Mouse (Mus musculus): ENCODE data around the gene Ly6g5b. TPM values are rescaled to one million over a fixed set of nuclear protein-coding genes. Genes with fewer than 3 reads are reported as not detected.

Ly6g5b gene
- polyA plus RNA-seq, 1 experiment: 0.03 TPM

- Histone ChIP-seq H3K27me3 (ENCODE audit: control insufficient read depth) (peaks cover 30% of the 10 kb centered on the region), H3K36me3 (ENCODE audit: control insufficient read depth) (no peaks in the 10 kb centered on the region), H3K9me3 (ENCODE audit: control insufficient read depth, low read length) (peaks cover 2% of the 10 kb centered on the region), H3K4me3 (replicated peaks) (peak overlapping the region; percentile 59), H3K4me1 (ENCODE audit: control insufficient read depth) (peaks cover 50% of the 10 kb centered on the region)
- no peak for TF ChIP-seq TAL1 (IDR thresholded peaks at IDR 0.05; ENCODE audit: low read length)
- TF ChIP-seq GATA1 (IDR thresholded peaks at IDR 0.05; ENCODE audit: low read length): peak; percentile 67
Observed at GRCm38 (mm10) chr17:35079778-35080177, 35.5 kb downstream of the Ly6g5b start.

- peaks cover 2% of the 10 kb centered on the region for H3K9me3 ChIP-seq (ENCODE audit: control insufficient read depth, low read length)
- no peak for TF ChIP-seq TAL1 (IDR thresholded peaks at IDR 0.05; ENCODE audit: low read length)
- TF ChIP-seq GATA1 (IDR thresholded peaks at IDR 0.05; ENCODE audit: low read length): no peak
- H3K27me3 ChIP-seq (ENCODE audit: control insufficient read depth): peaks cover 35% of the 10 kb centered on the region
- peaks cover 47% of the 10 kb centered on the region for H3K4me1 ChIP-seq (ENCODE audit: control insufficient read depth)
- no peaks in the 10 kb centered on the region for H3K36me3 ChIP-seq (ENCODE audit: control insufficient read depth)
- H3K4me3 ChIP-seq (replicated peaks): no peak within 1 kb of the TSS
Observed at GRCm38 (mm10) chr17:35077786-35078233, 37.4 kb downstream of the Ly6g5b start, which contains the start of gene Ly6g6d. Ly6g6d (minus strand) TSS chr17:35078065.

- Histone ChIP-seq H3K4me3 (replicated peaks) (no peak overlapping the region), H3K36me3 (ENCODE audit: control insufficient read depth) (no peaks in the 10 kb centered on the region), H3K27me3 (ENCODE audit: control insufficient read depth) (peaks cover 35% of the 10 kb centered on the region), H3K9me3 (ENCODE audit: control insufficient read depth, low read length) (peaks cover 2% of the 10 kb centered on the region), H3K4me1 (ENCODE audit: control insufficient read depth) (peaks cover 47% of the 10 kb centered on the region)
- TF ChIP-seq GATA1 (IDR thresholded peaks at IDR 0.05; ENCODE audit: low read length) (no peak), TAL1 (IDR thresholded peaks at IDR 0.05; ENCODE audit: low read length) (no peak)
Observed at GRCm38 (mm10) chr17:35077285-35077684, 37.9 kb downstream of the Ly6g5b start.

GRCm38 (mm10) chr17:35076507-35077176, 38.6 kb downstream of the Ly6g5b start, which contains the start of gene Ly6g6e:
Ly6g6e (plus strand) TSS chr17:35076902.
- TF ChIP-seq TAL1 (IDR thresholded peaks at IDR 0.05; ENCODE audit: low read length) (no peak), GATA1 (IDR thresholded peaks at IDR 0.05; ENCODE audit: low read length) (no peak)
- Histone ChIP-seq H3K9me3 (ENCODE audit: control insufficient read depth, low read length) (peaks cover 2% of the 10 kb centered on the region), H3K4me1 (ENCODE audit: control insufficient read depth) (peaks cover 47% of the 10 kb centered on the region), H3K4me3 (replicated peaks) (no peak within 1 kb of the TSS), H3K27me3 (ENCODE audit: control insufficient read depth) (peaks cover 40% of the 10 kb centered on the region), H3K36me3 (ENCODE audit: control insufficient read depth) (no peaks in the 10 kb centered on the region)

GRCm38 (mm10) chr17:35074097-35074496, 41.1 kb downstream of the Ly6g5b start:
- Histone ChIP-seq H3K36me3 (ENCODE audit: control insufficient read depth) (no peaks in the 10 kb centered on the region), H3K9me3 (ENCODE audit: control insufficient read depth, low read length) (peaks cover 2% of the 10 kb centered on the region), H3K4me1 (ENCODE audit: control insufficient read depth) (peaks cover 30% of the 10 kb centered on the region), H3K4me3 (replicated peaks) (no peak overlapping the region), H3K27me3 (ENCODE audit: control insufficient read depth) (peaks cover 56% of the 10 kb centered on the region)
- TF ChIP-seq GATA1 (IDR thresholded peaks at IDR 0.05; ENCODE audit: low read length) (no peak), TAL1 (IDR thresholded peaks at IDR 0.05; ENCODE audit: low read length) (no peak)

GRCm38 (mm10) chr17:35071454-35071853, 43.8 kb downstream of the Ly6g5b start:
- TF ChIP-seq TAL1 (IDR thresholded peaks at IDR 0.05; ENCODE audit: low read length): no peak
- TF ChIP-seq GATA1 (IDR thresholded peaks at IDR 0.05; ENCODE audit: low read length): no peak

GRCm38 (mm10) chr17:35070556-35071229, 44.5 kb downstream of the Ly6g5b start:
- peaks cover 2% of the 10 kb centered on the region for H3K9me3 ChIP-seq (ENCODE audit: control insufficient read depth, low read length)
- TF ChIP-seq GATA1 (IDR thresholded peaks at IDR 0.05; ENCODE audit: low read length): no peak
- TF ChIP-seq TAL1 (IDR thresholded peaks at IDR 0.05; ENCODE audit: low read length): no peak
- H3K4me3 ChIP-seq (replicated peaks): no peak overlapping the region
- peaks cover 20% of the 10 kb centered on the region for H3K4me1 ChIP-seq (ENCODE audit: control insufficient read depth)
- H3K36me3 ChIP-seq (ENCODE audit: control insufficient read depth): no peaks in the 10 kb centered on the region
- H3K27me3 ChIP-seq (ENCODE audit: control insufficient read depth): peaks cover 66% of the 10 kb centered on the region

More at GRCm38 (mm10) chr17:35071454-35071853, 43.8 kb downstream of the Ly6g5b start:
- Histone ChIP-seq H3K4me1 (ENCODE audit: control insufficient read depth) (peaks cover 15% of the 10 kb centered on the region), H3K36me3 (ENCODE audit: control insufficient read depth) (no peaks in the 10 kb centered on the region), H3K4me3 (replicated peaks) (no peak overlapping the region), H3K27me3 (ENCODE audit: control insufficient read depth) (peaks cover 64% of the 10 kb centered on the region), H3K9me3 (ENCODE audit: control insufficient read depth, low read length) (peaks cover 2% of the 10 kb centered on the region)

GRCm38 (mm10) chr17:35068213-35068914, 46.9 kb downstream of the Ly6g5b start:
- peaks cover 28% of the 10 kb centered on the region for H3K4me1 ChIP-seq (ENCODE audit: control insufficient read depth)
- no peaks in the 10 kb centered on the region; the same call in 1 of the 2 replicates for H3K9me3 ChIP-seq (ENCODE audit: control insufficient read depth, low read length)
- H3K4me3 ChIP-seq (replicated peaks): no peak overlapping the region
- peaks cover 78% of the 10 kb centered on the region for H3K27me3 ChIP-seq (ENCODE audit: control insufficient read depth)
- no peaks in the 10 kb centered on the region for H3K36me3 ChIP-seq (ENCODE audit: control insufficient read depth)
- TF ChIP-seq GATA1 (IDR thresholded peaks at IDR 0.05; ENCODE audit: low read length): no peak

GRCm38 (mm10) chr17:35066084-35066483, 49.1 kb downstream of the Ly6g5b start, which contains the start of gene Mpig6b:
Mpig6b (minus strand) TSS chr17:35066184.
- no peaks in the 10 kb centered on the region; the same call in 1 of the 2 replicates for H3K9me3 ChIP-seq (ENCODE audit: control insufficient read depth, low read length)
- H3K36me3 ChIP-seq (ENCODE audit: control insufficient read depth): peaks cover 3% of the 10 kb centered on the region; the same call in 1 of the 2 replicates
- peak within 1 kb of the TSS; percentile 23 for H3K4me3 ChIP-seq (replicated peaks)
- TF ChIP-seq TAL1 (IDR thresholded peaks at IDR 0.05; ENCODE audit: low read length) (no peak), GATA1 (IDR thresholded peaks at IDR 0.05; ENCODE audit: low read length) (no peak)
- peaks cover 78% of the 10 kb centered on the region for H3K27me3 ChIP-seq (ENCODE audit: control insufficient read depth)
- H3K4me1 ChIP-seq (ENCODE audit: control insufficient read depth): peaks cover 35% of the 10 kb centered on the region

All from erythroblast, embryonic 14.5 days (primary cell).